ENCODE assay signal across 34 mouse cellular contexts in genomic region chr3:92648207-92648606, GRCm38 (mm10). TPM values are rescaled to one million over a fixed set of nuclear protein-coding genes. Genes with fewer than 3 reads are reported as not detected.
"Had no signal": no experiment of that assay in that cellular context is flagged by ENCODE, and none has a peak within 500 bp of the region (broad histone marks: within the 10 kb centered on the region; RNA-seq: fewer than 3 reads in every experiment).

Lce1a1 (minus strand) TSS chr3:92648307.

- ATAC-seq: forebrain, embryonic 13.5 days; forebrain, embryonic 14.5 days; forebrain, embryonic 15.5 days; forebrain, embryonic 16.5 days; forebrain, postnatal 0 days had no signal

- H3K9ac ChIP-seq: embryonic facial prominence, embryonic 12.5 days; embryonic facial prominence, embryonic 13.5 days; embryonic facial prominence, embryonic 15.5 days; forebrain, embryonic 12.5 days; forebrain, embryonic 13.5 days; forebrain, embryonic 15.5 days; forebrain, postnatal 0 days had no signal

- DNase-seq: cerebellum, adult 2 months; cerebellum, adult 8-10 months; cerebellum, adult 9-10 months; cerebellum, adult 9-11 months; cerebellum, postnatal 14 days; cerebellum, postnatal 25 days; cerebellum, postnatal 36 days; embryo, embryonic 11 days; forebrain, postnatal 0 days; gastrocnemius, adult 2 months; gastrocnemius, postnatal 10 days; gastrocnemius, postnatal 14 days; gastrocnemius, postnatal 25 days; gastrocnemius, postnatal 36 days; heart, adult 11 months; heart, adult 18-20 months; heart, adult 2 months had no signal

- H3K4me3 ChIP-seq: embryonic facial prominence, embryonic 10.5 days; embryonic facial prominence, embryonic 12.5 days; embryonic facial prominence, embryonic 13.5 days; embryonic facial prominence, embryonic 15.5 days; erythroblast, embryonic 14.5 days; forebrain, embryonic 10.5 days; forebrain, embryonic 12.5 days; forebrain, embryonic 13.5 days; forebrain, embryonic 15.5 days; gastrocnemius, adult 2 months; heart, adult 2 months had no signal

- H3K27ac ChIP-seq: embryonic facial prominence, embryonic 10.5 days; embryonic facial prominence, embryonic 12.5 days; embryonic facial prominence, embryonic 13.5 days; embryonic facial prominence, embryonic 15.5 days; forebrain, embryonic 10.5 days; forebrain, embryonic 12.5 days; forebrain, embryonic 13.5 days; forebrain, embryonic 15.5 days; gastrocnemius, adult 2 months; heart, adult 2 months had no signal

- H3K9me3 ChIP-seq: embryonic facial prominence, embryonic 10.5 days; embryonic facial prominence, embryonic 12.5 days; embryonic facial prominence, embryonic 13.5 days; embryonic facial prominence, embryonic 15.5 days; forebrain, embryonic 10.5 days; forebrain, embryonic 12.5 days; forebrain, embryonic 13.5 days; forebrain, embryonic 15.5 days had no signal

- H3K36me3 ChIP-seq: embryonic facial prominence, embryonic 10.5 days; embryonic facial prominence, embryonic 12.5 days; embryonic facial prominence, embryonic 13.5 days; embryonic facial prominence, embryonic 15.5 days; forebrain, embryonic 10.5 days; forebrain, embryonic 12.5 days; forebrain, embryonic 15.5 days had no signal

- H3K27me3 ChIP-seq: embryonic facial prominence, embryonic 12.5 days; embryonic facial prominence, embryonic 13.5 days; embryonic facial prominence, embryonic 15.5 days; forebrain, embryonic 12.5 days; forebrain, embryonic 13.5 days; forebrain, embryonic 15.5 days had no signal

- H3K4me1 ChIP-seq: embryonic facial prominence, embryonic 10.5 days; embryonic facial prominence, embryonic 12.5 days; embryonic facial prominence, embryonic 13.5 days; embryonic facial prominence, embryonic 15.5 days; forebrain, embryonic 10.5 days; forebrain, embryonic 12.5 days; forebrain, embryonic 13.5 days; forebrain, embryonic 15.5 days had no signal

- H3K4me2 ChIP-seq: embryonic facial prominence, embryonic 12.5 days; embryonic facial prominence, embryonic 13.5 days; embryonic facial prominence, embryonic 15.5 days; forebrain, embryonic 12.5 days; forebrain, embryonic 13.5 days; forebrain, embryonic 15.5 days had no signal

RNA-seq across cellular contexts. Expression of gene Lce1a1, which starts in this region (rescaled TPM):
- polyA plus RNA-seq: cerebellum, adult 2 months; cortical plate, adult 2 months; embryonic facial prominence, embryonic 10.5 days; embryonic facial prominence, embryonic 11.5 days; embryonic facial prominence, embryonic 12.5 days; embryonic facial prominence, embryonic 13.5 days; embryonic facial prominence, embryonic 14.5 days; erythroblast, embryonic 14.5 days; forebrain, embryonic 10.5 days; forebrain, embryonic 11.5 days; forebrain, embryonic 12.5 days; forebrain, embryonic 13.5 days; forebrain, embryonic 14.5 days; forebrain, embryonic 15.5 days; forebrain, embryonic 16.5 days; forebrain, postnatal 0 days; frontal cortex, adult 2 months; gonadal fat pad, adult 2 months; heart, adult 2 months had no signal
